In the genomic region with DNA sequence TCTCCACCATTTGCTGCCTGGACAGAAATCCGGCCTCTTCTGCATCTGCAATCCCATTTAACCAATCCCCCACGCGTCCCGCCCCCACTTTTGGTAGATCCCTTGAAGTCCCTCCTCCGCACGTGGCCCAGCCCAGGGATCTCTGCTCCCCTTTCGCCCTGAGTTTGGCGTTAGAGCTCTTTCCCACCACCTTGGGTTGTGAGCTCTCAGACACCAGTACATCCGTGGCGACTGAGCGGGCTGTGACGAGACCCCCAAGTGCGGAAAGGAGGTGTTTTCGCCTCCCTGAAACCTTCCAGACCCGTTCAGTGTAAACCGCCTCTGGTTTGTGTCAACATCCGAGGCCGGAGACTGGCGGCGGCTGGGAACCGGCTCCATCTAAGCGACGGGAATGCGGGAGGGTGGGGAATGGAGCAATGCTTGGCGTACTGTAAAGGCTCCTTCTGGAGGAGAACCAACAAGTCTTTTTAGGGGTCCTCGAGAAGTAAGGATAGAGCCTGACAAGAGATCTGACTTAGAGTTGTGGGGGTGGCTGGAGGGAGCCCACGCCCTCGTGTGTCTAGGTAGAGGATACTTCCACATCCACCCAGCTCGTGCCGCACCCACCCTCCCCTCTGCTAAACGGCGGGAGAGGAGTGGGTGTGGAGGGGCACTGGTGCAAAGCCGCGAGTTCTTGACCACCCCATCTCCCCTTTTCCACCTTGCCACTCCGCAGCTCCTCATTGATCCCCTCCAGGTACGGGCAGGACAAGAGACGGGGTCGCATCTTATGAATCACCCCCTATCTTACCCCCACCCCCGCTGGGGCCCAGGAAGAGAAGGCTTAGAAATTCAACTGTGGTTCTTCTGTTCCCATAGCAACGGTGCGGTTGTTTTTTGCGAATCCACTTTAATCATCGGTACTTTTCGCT, we compare ENCODE assay signal across 8 mouse cellular contexts. TPM values are rescaled to one million over a fixed set of nuclear protein-coding genes. Genes with fewer than 3 reads are reported as not detected.
DNase-seq lines count a peak whose midpoint lies in the region; ATAC-seq and TF ChIP-seq lines count a peak whose summit lies in the region.

A gene (plus strand): TSS at position 900 of the 911 bp plus-strand sequence.

- peak within 1 kb of the TSS; percentile 39 for H3K9ac ChIP-seq in forebrain, embryonic 11.5 days (ENCODE audit: low read length)
- H3K9ac ChIP-seq in hindbrain, postnatal 0 days (replicated peaks; ENCODE audit: low read length): peak within 1 kb of the TSS; percentile 66
- H3K9ac ChIP-seq in midbrain, embryonic 12.5 days (replicated peaks): peak within 1 kb of the TSS; percentile 40
- H3K9ac ChIP-seq in stomach, embryonic 16.5 days (ENCODE audit: low read length): peak within 1 kb of the TSS; percentile 60

- intact Hi-C loops in left cerebral cortex, postnatal 25 days (cut with DNase I): no loop called here

- peak within 1 kb of the TSS; percentile 78 for H3K4me2 ChIP-seq in forebrain, embryonic 11.5 days (ENCODE audit: low read depth, low read length, severe bottlenecking)
- peak within 1 kb of the TSS; percentile 76 for H3K4me2 ChIP-seq in hindbrain, postnatal 0 days (ENCODE audit: low read depth, low read length)
- peak within 1 kb of the TSS; percentile 73 for H3K4me2 ChIP-seq in midbrain, embryonic 12.5 days (replicated peaks)
- peak within 1 kb of the TSS; percentile 78 for H3K4me2 ChIP-seq in stomach, embryonic 16.5 days (ENCODE audit: low read depth, low read length)

- under 1% methylated on average over 44 of the region's 44 CpGs for WGBS in forebrain, embryonic 11.5 days
- WGBS in hindbrain, postnatal 0 days: 1% methylated on average over 43 of the region's 44 CpGs
- WGBS in midbrain, embryonic 12.5 days: under 1% methylated on average over 43 of the region's 44 CpGs
- under 1% methylated on average over 42 of the region's 44 CpGs for WGBS in stomach, embryonic 16.5 days

- peaks cover 37% of the 10 kb centered on the region for H3K27me3 ChIP-seq in forebrain, embryonic 11.5 days (ENCODE audit: control insufficient read depth, insufficient read depth, low read length)
- H3K27me3 ChIP-seq in hindbrain, postnatal 0 days (ENCODE audit: insufficient read depth, low read length): no peaks in the 10 kb centered on the region
- peaks cover 87% of the 10 kb centered on the region for H3K27me3 ChIP-seq in midbrain, embryonic 12.5 days
- H3K27me3 ChIP-seq in stomach, embryonic 16.5 days (ENCODE audit: control insufficient read depth, insufficient read depth, low read length): peaks cover 51% of the 10 kb centered on the region

- DNase-seq in adrenal gland, adult 18-20 months (ENCODE audit: low spot score in 2 of 2): peak; percentile 42 to 55
- DNase-seq in adrenal gland, postnatal 4 days (ENCODE audit: low spot score in 2 of 2): no peak
- DNase-seq in brain, adult 2 months (ENCODE audit: low read depth, low spot score): peak; percentile 80
- peak; percentile 67 for DNase-seq in forebrain, embryonic 11.5 days (ENCODE audit: low spot score)
- peak; percentile 56 for DNase-seq in hindbrain, postnatal 0 days (ENCODE audit: low spot score)
- peak; percentile 57 to 67 for DNase-seq in left cerebral cortex, postnatal 25 days (ENCODE audit: low spot score in 2 of 2)

- no peaks in the 10 kb centered on the region for H3K9me3 ChIP-seq in forebrain, embryonic 11.5 days (ENCODE audit: control insufficient read depth, low read length)
- no peaks in the 10 kb centered on the region for H3K9me3 ChIP-seq in hindbrain, postnatal 0 days (ENCODE audit: low read length)
- no peaks in the 10 kb centered on the region for H3K9me3 ChIP-seq in midbrain, embryonic 12.5 days
- no peaks in the 10 kb centered on the region for H3K9me3 ChIP-seq in stomach, embryonic 16.5 days (replicated peaks; ENCODE audit: control insufficient read depth, low read length)

- H3K4me1 ChIP-seq in forebrain, embryonic 11.5 days (replicated peaks; ENCODE audit: control insufficient read depth, insufficient read depth, low read length): peaks cover 7% of the 10 kb centered on the region
- 0 out of 2 replicates have a peak, but pooled peaks cover 4% of the 10 kb centered on the region for H3K4me1 ChIP-seq in hindbrain, postnatal 0 days (ENCODE audit: insufficient read depth, low read length)
- H3K4me1 ChIP-seq in midbrain, embryonic 12.5 days: peaks cover 12% of the 10 kb centered on the region
- peaks cover 10% of the 10 kb centered on the region for H3K4me1 ChIP-seq in stomach, embryonic 16.5 days (ENCODE audit: control insufficient read depth, insufficient read depth, low read length)

- H3K27ac ChIP-seq in forebrain, embryonic 11.5 days (ENCODE audit: low read depth, low read length): no peak within 1 kb of the TSS
- peak within 1 kb of the TSS; percentile 76 for H3K27ac ChIP-seq in hindbrain, postnatal 0 days
- no peak within 1 kb of the TSS for H3K27ac ChIP-seq in midbrain, embryonic 12.5 days (replicated peaks)
- H3K27ac ChIP-seq in stomach, embryonic 16.5 days (ENCODE audit: low read length): no peak within 1 kb of the TSS

- ATAC-seq in forebrain, embryonic 11.5 days (replicated peaks; ENCODE audit: low FRiP score): peak; percentile 45
- peak; percentile 65 for ATAC-seq in hindbrain, postnatal 0 days
- ATAC-seq in midbrain, embryonic 12.5 days (ENCODE audit: low FRiP score, low read depth): peak; percentile 61
- ATAC-seq in stomach, embryonic 16.5 days (ENCODE audit: insufficient read depth, low FRiP score): peak; percentile 66; the same call in 1 of the 2 replicates

- no peaks in the 10 kb centered on the region for H3K36me3 ChIP-seq in forebrain, embryonic 11.5 days (ENCODE audit: control insufficient read depth, insufficient read depth, low read length)
- H3K36me3 ChIP-seq in hindbrain, postnatal 0 days (ENCODE audit: insufficient read depth, low read length): no peaks in the 10 kb centered on the region
- no peaks in the 10 kb centered on the region for H3K36me3 ChIP-seq in midbrain, embryonic 12.5 days
- H3K36me3 ChIP-seq in stomach, embryonic 16.5 days (ENCODE audit: control insufficient read depth, insufficient read depth, low read length): no peaks in the 10 kb centered on the region

- peak within 1 kb of the TSS; percentile 43 for H3K4me3 ChIP-seq in forebrain, embryonic 11.5 days (ENCODE audit: low read depth, low read length)
- peak within 1 kb of the TSS; percentile 52 for H3K4me3 ChIP-seq in hindbrain, postnatal 0 days (ENCODE audit: low read length)
- H3K4me3 ChIP-seq in midbrain, embryonic 12.5 days: peak within 1 kb of the TSS; percentile 48
- peak within 1 kb of the TSS; percentile 51 for H3K4me3 ChIP-seq in stomach, embryonic 16.5 days (replicated peaks; ENCODE audit: low read length)

- TF ChIP-seq CTCF in hindbrain, postnatal 0 days (IDR thresholded peaks at IDR 0.05; ENCODE audit: low read depth): no peak

RNA-seq across cellular contexts. Expression of the gene that starts here (rescaled TPM):
- total RNA-seq in adrenal gland, adult 18-20 months (2021): 1 to 10 TPM; 3.4 to 3.5 TPM
- total RNA-seq in adrenal gland, postnatal 4 days (2021): 1 to 10 TPM; 3.1 to 5.5 TPM
- polyA plus RNA-seq in forebrain, embryonic 11.5 days (2014; fragmentation: Nextera tagmentation; extraction: Ambion mirVana): 0.41 and 0.60 TPM in 2 replicates
- 32.1 and 46.3 TPM in 2 replicates for total RNA-seq in hindbrain, postnatal 0 days (2014; rRNA removed)
- polyA plus RNA-seq in hindbrain, postnatal 0 days (2015; fragmentation: Nextera tagmentation; extraction: Ambion mirVana): 37.2 and 43.8 TPM in 2 replicates
- 100 to 1,000 TPM; 553 to 568 TPM for total RNA-seq in left cerebral cortex, postnatal 25 days (2021)
- 2.4 and 3.5 TPM in 2 replicates for polyA plus RNA-seq in midbrain, embryonic 12.5 days (2016; fragmentation: Nextera tagmentation; extraction: Ambion mirVana)
- 3.8 and 4.2 TPM in 2 replicates for polyA plus RNA-seq in stomach, embryonic 16.5 days (2015; fragmentation: Nextera tagmentation; extraction: Ambion mirVana)

Comparison
In these comparisons a context has a peak if more than half of its experiments do, and no peak if none do; other contexts are left out.
1. RNA of the gene that starts here (total RNA-seq): 553 to 568 TPM in left cerebral cortex, postnatal 25 days; 32.1 to 46.3 TPM in hindbrain, postnatal 0 days, 3.1 to 5.5 TPM in adrenal gland, postnatal 4 days and 3.4 to 3.5 TPM in adrenal gland, adult 18-20 months; every median in the first group is over 10 times any median in the second.
2. DNase-seq: peak in adrenal gland, adult 18-20 months (2 of 2), brain, adult 2 months (single experiment), hindbrain, postnatal 0 days (single experiment) and left cerebral cortex, postnatal 25 days (2 of 2); none in adrenal gland, postnatal 4 days (0 of 2).
3. Peak in DNase-seq, ATAC-seq, H3K4me3 ChIP-seq, H3K9ac ChIP-seq and H3K4me2 ChIP-seq in forebrain, embryonic 11.5 days; RNA of the gene not detected or under 1 TPM.
4. Peak in every context shown above with its lines, with median percentiles within 50 percentile points of each other: ATAC-seq, H3K4me2 ChIP-seq, H3K4me3 ChIP-seq and H3K9ac ChIP-seq.